Mouse (Mus musculus) G1E (cell line): ENCODE data around the gene Cox10. TPM values are rescaled to one million over a fixed set of nuclear protein-coding genes. Genes with fewer than 3 reads are reported as not detected.

Source experiments
- ATAC-seq: 2 replicates; pipeline ENCODE4 v1.8.0; 2016; ENCODE audit warnings: mild to moderate bottlenecking; ENCODE audit not compliant: insufficient number of reproducible peaks, poor library complexity, low FRiP score, severe bottlenecking; ENCODE audit errors: extremely low read depth
- DNase-seq: peaks from one replicate; pipeline ENCODE4 v3.0.0; 2012; ENCODE audit warnings: low spot score
- H3K27me3 ChIP-seq: 2 replicates; pipeline ENCODE4 v1.6.1; 2012; ENCODE audit warnings: mild to moderate bottlenecking, low read length, inconsistent platforms; ENCODE audit not compliant: insufficient read depth
- H3K36me3 ChIP-seq: replicated peaks from 2 replicates; pipeline ENCODE3; 2012; ENCODE audit warnings: mild to moderate bottlenecking, inconsistent platforms
- H3K4me1 ChIP-seq: 2 replicates; pipeline ENCODE4 v1.6.1; 2012; ENCODE audit warnings: low read depth, low read length, inconsistent platforms, mixed read lengths; ENCODE audit not compliant: insufficient read depth
- H3K4me3 ChIP-seq: 2 replicates; pipeline ENCODE4 v1.5.1; 2012; ENCODE audit warnings: low read depth, mild to moderate bottlenecking, inconsistent platforms, low read length, moderate library complexity, mixed read lengths
- H3K9me3 ChIP-seq: replicated peaks from 2 replicates; pipeline ENCODE4 v1.6.1; 2012; ENCODE audit warnings: inconsistent platforms
- CTCF ChIP-seq: IDR thresholded peaks from 2 replicates; pipeline ENCODE4 v1.5.1; 2012; ENCODE audit warnings: low read depth, low read length, inconsistent platforms, mixed read lengths
- GATA1 ChIP-seq: IDR thresholded peaks from 2 replicates; pipeline ENCODE4 v1.6.1; 2012; ENCODE audit warnings: borderline replicate concordance, low read length, inconsistent platforms, mixed read lengths
- GATA2 ChIP-seq: IDR thresholded peaks from 2 replicates; pipeline ENCODE4 v1.6.1; 2012; ENCODE audit warnings: low read depth, low read length, inconsistent platforms, borderline replicate concordance
- POLR2AphosphoS5 ChIP-seq: IDR thresholded peaks from 2 replicates; pipeline ENCODE4 v1.6.1; 2012; ENCODE audit warnings: low read depth, low read length, inconsistent platforms; ENCODE audit not compliant: insufficient replicate concordance
- TAL1 ChIP-seq: conservative IDR thresholded peaks from 2 replicates; pipeline ENCODE4 v1.6.1; 2012; ENCODE audit warnings: low read depth, low read length, inconsistent platforms, mixed read lengths
- polyA plus RNA-seq: library from polyadenylated mRNA; stranded (reverse); fragments of >175 nt; gene quantifications from 2 replicates; pipeline ENCODE4 v1.2.3, GENCODE M21; 2012
- total RNA-seq, 2 experiments: library from RNA; stranded (forward) in 1 of 2; stranded (reverse) in 1 of 2; fragments of 200-1000 nt in 1 of 2; fragments of >200 nt in 1 of 2; fragmentation: Nextera tagmentation in 1 of 2; gene quantifications; 2 replicates each; pipeline ENCODE4 v1.2.3; 2014 to 2017

Gene Cox10
- total and polyA plus RNA-seq, 3 experiments: 19.4 to 53.9 (median 21.1) TPM

DNA sequence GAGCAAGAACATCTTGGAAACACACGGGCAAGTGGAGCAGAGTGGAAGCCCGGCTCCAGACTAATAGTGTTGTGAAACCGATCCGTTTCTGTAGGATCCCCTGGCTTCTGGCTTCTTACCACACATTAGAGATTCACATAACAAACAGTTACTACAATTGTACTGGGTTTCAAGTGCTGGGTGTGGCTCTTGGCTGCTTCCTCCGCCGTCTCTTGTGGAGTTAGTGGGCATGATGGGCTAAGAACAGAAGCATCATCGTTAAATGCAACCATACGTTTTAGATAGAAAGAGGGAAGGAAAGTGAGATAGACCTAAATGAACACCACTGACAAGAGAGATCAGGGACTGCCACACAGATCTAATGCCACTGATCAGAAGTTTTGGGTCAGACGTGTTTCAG is 35.8 kb upstream of the Cox10 start:
- no peak overlapping the region for H3K4me3 ChIP-seq
- no peaks in the 10 kb centered on the region for H3K36me3 ChIP-seq
- H3K27me3 ChIP-seq: peaks cover 5% of the 10 kb centered on the region; the same call in 1 of the 2 replicates
- no peak for DNase-seq
- TF ChIP-seq GATA2 (no peak), POLR2AphosphoS5 (no peak), GATA1 (no peak), TAL1 (no peak), CTCF (no peak)
- no peaks in the 10 kb centered on the region for H3K9me3 ChIP-seq
- H3K4me1 ChIP-seq: no peaks in the 10 kb centered on the region
- ATAC-seq: no peak

DNA sequence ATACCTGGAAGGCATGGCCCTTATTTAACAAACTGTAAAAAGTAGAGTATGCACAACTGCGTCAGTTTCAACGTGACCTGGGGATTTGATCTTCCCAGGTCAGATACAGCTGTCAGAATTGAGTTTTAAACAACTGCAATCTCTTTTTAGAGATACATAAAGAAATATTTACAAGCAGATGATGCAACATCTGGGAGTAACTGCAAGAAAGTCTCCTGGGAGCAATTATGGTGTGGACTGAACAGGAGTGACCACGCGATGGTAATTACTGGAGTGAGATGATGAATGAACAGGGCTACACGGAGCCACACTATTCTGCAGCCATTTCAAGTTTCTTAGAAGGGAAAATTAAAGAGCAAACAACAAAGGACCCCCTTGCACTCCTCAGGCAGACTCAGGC is 20.8 kb upstream of the Cox10 start:
- no peak for DNase-seq
- H3K27me3 ChIP-seq: peaks cover 12% of the 10 kb centered on the region
- no peaks in the 10 kb centered on the region for H3K36me3 ChIP-seq
- no peaks in the 10 kb centered on the region; the same call in 1 of the 2 replicates for H3K4me1 ChIP-seq
- H3K9me3 ChIP-seq: no peaks in the 10 kb centered on the region
- no peak for ATAC-seq
- TF ChIP-seq CTCF (no peak), GATA2 (no peak), TAL1 (no peak), GATA1 (no peak), POLR2AphosphoS5 (no peak)
- no peak overlapping the region for H3K4me3 ChIP-seq

DNA sequence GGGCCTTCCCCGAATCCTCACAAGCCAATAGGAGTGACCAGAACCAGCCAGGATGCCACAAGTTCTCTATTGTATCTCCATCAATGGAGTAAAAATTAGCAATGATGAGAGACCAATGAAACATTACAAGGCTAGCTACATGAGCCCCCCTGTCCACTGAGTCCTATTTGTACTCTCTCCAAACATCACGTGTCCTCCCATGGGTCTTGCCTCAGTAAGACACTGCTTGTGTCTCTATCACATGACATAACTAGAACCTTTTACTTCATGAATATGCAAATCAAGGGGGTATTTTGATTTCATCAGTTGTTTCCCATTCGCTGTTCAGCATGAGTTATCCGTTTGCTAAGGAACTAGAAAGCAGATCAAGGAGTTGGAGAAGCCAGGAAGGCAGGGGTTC is 13.8 kb upstream of the Cox10 start:
- TF ChIP-seq GATA1 (no peak), TAL1 (no peak), GATA2 (no peak), CTCF (no peak)
- DNase-seq (no peak), ATAC-seq (no peak)
- Histone ChIP-seq H3K4me3 (no peak overlapping the region), H3K4me1 (no peaks in the 10 kb centered on the region), H3K9me3 (no peaks in the 10 kb centered on the region), H3K27me3 (peaks cover 27% of the 10 kb centered on the region), H3K36me3 (no peaks in the 10 kb centered on the region)

DNA sequence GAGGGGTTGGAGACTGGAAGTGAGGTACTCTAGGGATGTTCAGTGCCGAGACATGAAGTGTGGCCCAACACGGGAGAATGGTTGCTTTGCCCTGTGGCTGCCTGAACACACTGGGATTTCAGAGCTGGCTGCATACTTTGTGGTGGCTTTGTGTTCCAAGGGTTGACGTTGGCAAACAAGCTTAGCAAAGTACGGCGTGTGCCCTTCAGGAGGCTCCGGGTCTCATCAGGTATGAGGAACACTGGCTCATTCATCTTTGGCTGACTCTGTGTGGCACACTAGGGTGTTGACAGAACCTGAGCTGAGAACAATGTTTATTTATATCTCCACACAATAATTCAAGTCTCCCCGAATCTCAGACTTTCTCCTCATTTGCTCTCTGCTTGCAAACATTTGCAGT is 11.9 kb upstream of the Cox10 start:
- no peaks in the 10 kb centered on the region for H3K36me3 ChIP-seq
- no peaks in the 10 kb centered on the region for H3K9me3 ChIP-seq
- peaks cover 21% of the 10 kb centered on the region for H3K27me3 ChIP-seq
- DNase-seq (no peak), ATAC-seq (no peak)
- H3K4me3 ChIP-seq: no peak overlapping the region
- TF ChIP-seq GATA2 (no peak), GATA1 (no peak), CTCF (no peak), POLR2AphosphoS5 (no peak), TAL1 (no peak)
- no peaks in the 10 kb centered on the region for H3K4me1 ChIP-seq

DNA sequence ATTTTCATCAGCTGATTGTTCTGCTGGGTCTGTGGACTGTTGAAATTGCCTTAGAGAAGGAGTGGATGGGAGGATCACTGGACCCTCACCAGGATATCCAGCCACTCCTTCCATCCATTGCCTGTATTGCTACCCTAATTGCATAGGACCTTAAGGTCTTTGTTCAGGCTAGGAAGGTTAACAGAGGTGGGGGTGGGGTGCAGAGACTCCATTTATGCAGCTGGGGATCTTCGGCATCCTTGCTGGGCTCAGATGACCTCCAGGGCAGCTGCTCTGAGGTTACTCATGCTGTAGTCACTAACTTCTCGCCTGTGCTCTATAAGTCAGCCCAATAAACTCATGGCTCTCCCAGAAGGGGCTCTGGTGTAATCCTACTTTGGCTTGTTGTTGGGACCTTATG is 10.4 kb upstream of the Cox10 start:
- Histone ChIP-seq H3K4me1 (no peaks in the 10 kb centered on the region), H3K27me3 (peaks cover 18% of the 10 kb centered on the region), H3K4me3 (no peak overlapping the region), H3K9me3 (no peaks in the 10 kb centered on the region), H3K36me3 (peaks cover 7% of the 10 kb centered on the region)
- ATAC-seq (no peak), DNase-seq (no peak)
- TF ChIP-seq TAL1 (no peak), GATA1 (no peak), POLR2AphosphoS5 (no peak), GATA2 (no peak), CTCF (no peak)

DNA sequence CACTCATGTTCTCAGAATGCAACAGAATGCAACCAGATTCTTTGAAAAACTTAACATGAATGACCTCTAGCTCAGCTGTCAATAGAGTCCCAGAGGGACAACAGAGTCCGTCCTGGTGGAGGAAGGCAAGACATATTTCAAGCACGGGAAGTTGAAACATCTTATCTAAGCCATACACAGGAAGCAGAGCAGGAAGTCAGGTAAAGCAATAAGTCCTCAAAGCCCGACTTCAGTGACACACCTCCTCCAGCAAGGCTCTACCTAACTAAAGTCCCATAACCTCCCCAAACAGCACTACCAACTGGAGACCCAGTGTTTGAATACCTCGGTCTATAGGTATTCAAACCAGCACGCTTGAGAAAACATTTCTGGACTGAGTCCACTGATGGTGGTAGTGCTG is 6.6 kb upstream of the Cox10 start:
- no peak for ATAC-seq
- no peak for DNase-seq
- Histone ChIP-seq H3K36me3 (peaks cover 31% of the 10 kb centered on the region), H3K4me1 (peaks cover 7% of the 10 kb centered on the region; the same call in 1 of the 2 replicates), H3K9me3 (peaks cover 2% of the 10 kb centered on the region; the same call in 1 of the 2 replicates), H3K27me3 (peaks cover 3% of the 10 kb centered on the region; the same call in 1 of the 2 replicates), H3K4me3 (no peak overlapping the region)
- TF ChIP-seq POLR2AphosphoS5 (no peak), CTCF (no peak), GATA2 (no peak)

DNA sequence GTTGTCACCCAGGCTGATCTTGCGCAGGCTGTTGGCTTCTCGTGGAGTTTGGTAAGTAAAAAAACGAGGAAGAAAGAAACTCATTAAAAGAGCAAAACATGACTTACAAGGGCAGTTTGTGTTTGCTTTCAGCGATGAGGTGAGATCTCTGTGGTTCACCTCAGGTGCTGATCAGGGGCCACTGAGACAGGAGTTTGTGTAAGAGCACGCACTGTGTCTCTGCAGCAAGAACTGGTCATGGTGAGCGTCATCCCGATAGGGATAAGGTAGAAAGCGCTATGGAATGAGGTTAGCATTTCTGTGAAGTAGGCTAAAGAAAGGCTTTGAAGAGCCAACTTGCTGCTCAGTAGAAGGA is 436 bp upstream of the Cox10 start:
- Histone ChIP-seq H3K4me1 (peaks cover 35% of the 10 kb centered on the region), H3K9me3 (peaks cover 2% of the 10 kb centered on the region; the same call in 1 of the 2 replicates), H3K4me3 (peak overlapping the region; percentile 92), H3K27me3 (no peaks in the 10 kb centered on the region), H3K36me3 (peaks cover 43% of the 10 kb centered on the region)
- TF ChIP-seq CTCF (no peak), GATA2 (no peak), TAL1 (no peak), POLR2AphosphoS5 (no peak)
- DNase-seq: no peak
- peak; percentile 50; the same call in 1 of the 2 replicates for ATAC-seq
